Mouse (Mus musculus) kidney, postnatal 4 days (tissue): ENCODE measurements at regions not wholly inside any gene's neighbourhood (a gene's known extent, or its start where the extent isn't known, plus 50 kb on each side); places are given as distances from the start of the nearest gene placed in this dataset.

Experiments
- DNase-seq, 2 experiments: peaks; one replicate each; pipeline ENCODE4 v3.0.0; 2021; ENCODE audit warnings: mixed read lengths in 2 of 2

- DNase-seq = no peak
Observed at GRCm38 (mm10) chr15:3685254-3685653, 102.0 kb upstream of the Ghr start.

DNA sequence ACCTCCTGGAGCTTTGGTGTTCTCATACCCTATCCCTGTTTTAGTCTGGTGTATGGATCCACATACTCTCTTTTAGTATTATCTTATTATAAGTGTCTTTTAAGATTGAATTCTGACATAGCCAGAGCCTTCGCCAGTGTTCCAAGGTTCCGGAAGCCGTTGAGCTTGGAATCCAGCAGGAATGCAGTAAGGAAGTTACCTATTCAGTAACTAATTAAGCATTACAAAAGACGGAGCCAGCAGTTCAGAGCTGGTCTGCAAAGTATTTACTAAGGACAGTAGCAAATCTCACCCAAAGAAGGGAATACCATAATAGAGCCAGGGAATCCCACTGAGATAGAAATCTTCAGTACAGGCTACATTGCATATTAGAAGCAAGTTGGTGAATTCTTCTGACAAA is 93.7 kb upstream of the Ghr start:
- DNase-seq = peak in 1 of 2 experiments; percentile 21

- DNase-seq = no peak
Observed at GRCm38 (mm10) chr15:3672586-3672985, 89.3 kb upstream of the Ghr start.

DNA sequence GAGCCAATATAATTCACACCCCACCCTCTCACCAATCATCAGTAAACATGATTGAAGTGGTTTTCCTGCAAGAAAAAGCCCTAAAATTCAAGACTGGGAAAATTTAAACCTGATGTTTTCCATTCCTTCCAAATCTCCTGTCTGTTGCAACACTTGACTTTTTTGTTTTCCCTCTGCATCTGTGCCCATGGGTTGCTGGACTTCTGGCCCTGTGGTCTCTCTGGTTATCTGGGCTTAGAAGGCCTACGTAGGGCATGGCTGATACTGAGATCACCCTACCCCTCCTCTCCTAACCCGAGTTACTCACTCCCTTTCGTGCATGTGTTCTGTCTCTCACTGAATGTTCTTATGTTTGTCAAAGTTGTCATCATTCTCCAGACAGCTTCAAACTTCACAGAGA is 87.9 kb upstream of the Ghr start:
- no peak for DNase-seq

DNA sequence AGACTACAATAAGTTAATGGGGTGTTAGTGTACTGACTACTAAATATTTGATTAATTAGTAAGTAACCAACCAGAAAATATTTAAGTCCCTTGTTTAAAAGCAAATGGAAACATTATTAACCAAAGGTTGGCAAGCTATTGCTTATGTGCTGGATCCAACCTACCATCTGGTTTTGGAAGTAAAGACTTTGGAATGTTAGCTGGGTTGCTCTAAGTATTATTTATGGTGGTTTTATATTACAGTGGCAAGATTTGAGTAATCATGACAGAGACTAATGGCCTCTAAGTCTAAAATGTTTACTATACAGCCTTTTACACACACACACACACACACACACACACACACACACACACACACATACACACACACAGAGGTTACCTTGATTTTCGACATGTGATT is 86.1 kb upstream of the Ghr start:
- no peak for DNase-seq

- DNase-seq = no peak
Observed at GRCm38 (mm10) chr15:3668863-3669262, 85.6 kb upstream of the Ghr start.

DNA sequence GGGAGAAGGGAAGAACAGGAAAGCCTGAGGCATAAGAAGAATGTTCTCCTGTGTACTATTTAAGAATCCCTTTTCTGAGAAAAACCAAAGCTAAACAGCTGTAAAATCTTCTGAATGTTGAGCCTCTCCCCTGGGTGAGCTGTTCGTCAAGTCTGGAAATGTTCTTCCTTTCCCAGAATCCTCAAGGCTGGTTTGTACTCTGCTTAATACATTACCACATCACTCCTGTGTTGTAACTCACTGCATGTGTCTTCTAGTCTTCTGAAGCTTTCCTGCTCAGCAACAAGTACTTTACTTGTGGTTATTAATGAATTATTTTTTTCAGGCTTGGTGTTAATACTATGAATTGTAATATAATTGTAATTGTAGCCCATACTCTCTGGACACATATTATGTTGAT is 65.4 kb upstream of the Ghr start:
- no peak for DNase-seq

DNA sequence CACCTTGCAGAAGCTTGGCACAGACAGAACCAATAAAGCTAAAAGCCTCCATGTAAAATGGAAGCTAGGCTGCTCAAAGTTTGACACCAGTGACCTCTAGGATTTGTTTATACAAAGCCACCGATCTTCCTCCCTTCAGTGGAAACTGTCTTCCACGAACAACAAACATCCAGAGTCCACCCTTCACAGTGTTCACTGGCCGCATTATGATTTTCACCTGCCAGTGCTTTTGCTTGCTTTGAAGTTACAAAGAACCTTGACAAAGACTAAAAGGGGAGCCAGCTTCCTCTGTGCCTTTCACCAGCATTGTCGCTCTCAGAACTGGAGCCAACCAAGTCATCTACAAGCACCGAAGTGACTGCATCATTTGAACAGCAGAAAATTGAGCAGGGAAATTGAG is 56.8 kb upstream of the Ghr start:
- DNase-seq = no peak
